Mouse (Mus musculus): ENCODE measurements at regions not wholly inside any gene's neighbourhood (a gene's known extent, or its start where the extent isn't known, plus 50 kb on each side); places are given as distances from the start of the nearest gene placed in this dataset.
"Not testable (repeated sequence)": the region's sequence is repeated elsewhere in the genome, so short reads cannot be mapped to it uniquely, and the experiment has no call there.

GRCm38 (mm10) chr2:78598039-78598438, 269.9 kb upstream of the Ube2e3 start:
- DNase-seq: no peak

DNA sequence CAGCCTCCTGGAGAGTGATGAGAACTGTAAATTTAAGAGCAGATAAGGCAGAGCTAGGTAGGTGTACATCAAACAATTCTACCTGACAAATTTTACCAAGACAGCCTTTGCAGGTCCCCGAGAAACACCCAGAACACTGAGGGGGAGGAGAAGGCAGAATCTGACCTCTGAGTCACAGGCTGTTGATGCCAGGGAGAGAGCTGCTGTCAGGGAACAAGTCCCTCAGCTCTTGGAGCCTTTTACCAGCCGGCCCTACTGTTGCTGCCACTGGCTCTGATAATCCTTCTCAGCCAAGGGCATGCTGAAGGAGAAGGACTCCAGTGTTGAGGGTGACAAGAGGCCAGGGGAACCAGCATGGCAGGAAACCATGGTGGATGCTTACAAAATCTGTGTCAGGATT, 271.7 kb upstream of the Ube2e3 start:
- DNase-seq: no peak

GRCm38 (mm10) chr2:78580013-78580412, 287.9 kb upstream of the Ube2e3 start:
- DNase-seq: no peak

DNA sequence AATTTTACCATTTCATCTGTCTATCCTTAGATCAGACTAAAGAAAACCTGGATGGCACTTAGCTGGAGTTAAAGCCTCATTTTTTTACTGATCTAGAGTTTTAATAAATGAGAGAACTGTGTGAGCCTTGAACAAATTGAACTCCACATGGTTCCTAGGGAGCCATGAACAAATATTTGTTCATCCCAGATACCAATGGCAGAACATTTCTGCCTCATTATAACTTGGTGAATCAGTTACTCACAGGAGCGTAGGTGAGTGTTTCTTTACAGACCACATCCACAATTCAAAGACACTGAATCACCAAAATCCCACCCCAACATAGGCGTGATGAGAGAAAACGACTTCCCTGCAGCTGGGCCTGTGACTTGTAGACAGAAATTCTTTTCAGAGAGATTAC, 295.4 kb upstream of the Ube2e3 start:
- DNase-seq: no peak

- no peak for DNase-seq
These were observed 309.8 kb upstream of the Ube2e3 start for GRCm38 (mm10) chr2:78558128-78558527.

DNA sequence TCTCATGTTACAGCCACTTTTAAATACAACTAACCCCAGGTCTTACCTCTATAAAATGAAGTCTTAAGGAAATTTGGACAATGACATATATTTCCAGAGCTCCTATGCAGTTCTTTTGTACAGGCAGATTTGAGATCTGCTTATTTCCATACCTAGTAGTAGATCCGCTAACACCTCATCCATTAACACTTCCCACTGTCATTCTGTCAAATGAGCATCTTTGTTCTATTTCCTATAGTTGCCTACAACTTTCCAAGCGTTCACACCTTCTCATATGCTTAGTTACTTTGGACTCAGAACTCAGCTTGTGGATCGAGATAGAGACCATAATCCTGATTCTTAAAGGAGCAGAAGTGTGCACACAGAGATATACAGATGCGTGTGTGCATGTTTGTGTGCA, 316.8 kb upstream of the Ube2e3 start:
- DNase-seq: no peak

GRCm38 (mm10) chr2:78548683-78549467, 319.0 kb upstream of the Ube2e3 start:
- peak; percentile 13 to 17 for DNase-seq

DNA sequence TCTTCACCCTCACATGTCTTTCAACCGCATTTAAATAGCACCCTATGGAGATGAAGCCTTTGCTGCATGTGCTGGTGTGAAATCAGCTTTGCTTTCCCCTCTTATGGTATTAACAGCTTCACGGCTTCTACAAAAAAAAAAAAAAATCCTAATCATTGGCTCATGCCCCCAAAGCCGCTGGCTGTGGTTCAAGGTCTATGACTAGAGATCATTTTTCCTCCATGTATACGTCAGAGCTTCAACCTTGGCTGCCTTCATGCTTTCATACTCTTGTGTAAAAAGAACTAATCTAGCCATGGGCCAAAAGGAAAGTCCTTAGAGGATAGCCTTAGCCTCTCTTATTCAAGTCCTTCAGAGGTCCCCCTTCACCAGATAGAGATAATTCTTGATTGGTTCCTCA, 320.6 kb upstream of the Ube2e3 start:
- DNase-seq: no peak

- DNase-seq: no peak
These were observed 327.5 kb upstream of the Ube2e3 start for GRCm38 (mm10) chr2:78540422-78540821.

DNA sequence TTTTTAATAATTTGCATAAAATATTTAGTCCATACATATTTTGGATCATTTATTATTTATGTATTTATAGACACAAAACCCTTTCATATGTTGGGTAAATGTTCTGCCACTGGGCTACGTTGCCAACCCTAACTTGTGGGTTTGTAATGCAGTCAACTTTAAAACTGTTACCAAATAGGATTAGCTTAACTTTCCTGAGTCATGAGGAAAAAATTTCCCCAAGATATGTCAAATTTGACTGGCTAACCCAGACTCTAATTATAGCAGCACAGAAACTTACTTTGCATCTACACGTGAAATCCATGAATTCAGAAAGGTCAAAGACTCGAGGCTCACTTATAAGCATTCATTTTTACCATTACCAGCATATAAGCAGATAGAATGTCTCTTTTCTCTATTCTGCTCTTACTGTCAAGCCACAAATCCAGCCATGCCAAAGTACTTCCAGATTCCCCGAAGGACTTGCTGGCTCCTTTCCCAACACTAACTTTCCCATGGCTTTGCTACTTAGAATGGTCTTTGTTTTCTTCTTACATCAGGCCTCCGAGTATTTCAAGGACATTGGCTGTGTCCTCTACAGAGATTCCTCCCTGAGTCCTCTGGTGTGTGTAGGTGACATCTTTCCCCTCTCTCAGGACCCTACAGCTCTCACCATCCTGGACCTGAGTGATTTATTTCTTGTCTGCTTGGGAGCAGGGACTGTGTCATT, 328.2 kb upstream of the Ube2e3 start:
- no peak for DNase-seq

- no peak for DNase-seq
These were observed 330.4 kb upstream of the Ube2e3 start for GRCm38 (mm10) chr2:78537574-78537973.

DNA sequence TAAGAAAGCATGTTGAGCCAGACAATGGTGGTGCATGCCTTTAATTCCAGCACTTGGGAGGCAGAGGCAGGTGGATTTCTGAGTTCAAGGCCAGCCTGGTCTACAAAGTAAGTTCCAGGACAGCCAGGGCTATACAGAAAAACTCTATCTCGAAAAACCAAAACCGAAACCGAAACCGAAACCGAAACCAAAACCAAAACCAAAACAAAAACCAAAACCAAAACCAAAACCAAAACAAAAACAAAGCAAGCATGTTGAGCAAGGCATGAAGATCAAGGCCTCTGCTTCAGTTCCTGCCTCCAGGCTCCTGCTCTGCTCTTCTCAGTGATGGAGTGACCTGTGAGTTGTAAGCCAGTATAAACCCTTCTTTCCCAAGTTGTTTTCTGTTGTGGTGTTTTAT, 334.0 kb upstream of the Ube2e3 start:
- DNase-seq: not testable (repeated sequence)

DNA sequence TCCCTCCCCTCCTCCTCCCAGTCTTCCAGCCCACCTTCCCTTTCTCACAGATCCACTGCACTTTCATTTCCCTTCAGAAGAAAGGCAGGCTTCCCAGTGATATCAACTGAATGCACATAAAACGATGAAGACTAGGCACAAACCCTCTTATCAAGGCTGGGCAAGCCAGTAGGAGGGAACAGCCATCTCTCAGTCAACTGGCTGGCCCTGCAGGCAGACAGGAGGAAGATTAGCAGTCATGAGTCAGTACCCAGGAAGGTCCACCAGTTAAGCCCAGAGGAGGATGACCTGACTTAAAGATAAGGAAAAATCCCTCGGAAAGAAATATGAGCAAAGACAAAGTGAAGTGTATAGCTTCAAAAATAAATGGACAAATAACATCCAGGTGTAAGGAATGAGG, 337.4 kb upstream of the Ube2e3 start:
- DNase-seq: no peak

DNA sequence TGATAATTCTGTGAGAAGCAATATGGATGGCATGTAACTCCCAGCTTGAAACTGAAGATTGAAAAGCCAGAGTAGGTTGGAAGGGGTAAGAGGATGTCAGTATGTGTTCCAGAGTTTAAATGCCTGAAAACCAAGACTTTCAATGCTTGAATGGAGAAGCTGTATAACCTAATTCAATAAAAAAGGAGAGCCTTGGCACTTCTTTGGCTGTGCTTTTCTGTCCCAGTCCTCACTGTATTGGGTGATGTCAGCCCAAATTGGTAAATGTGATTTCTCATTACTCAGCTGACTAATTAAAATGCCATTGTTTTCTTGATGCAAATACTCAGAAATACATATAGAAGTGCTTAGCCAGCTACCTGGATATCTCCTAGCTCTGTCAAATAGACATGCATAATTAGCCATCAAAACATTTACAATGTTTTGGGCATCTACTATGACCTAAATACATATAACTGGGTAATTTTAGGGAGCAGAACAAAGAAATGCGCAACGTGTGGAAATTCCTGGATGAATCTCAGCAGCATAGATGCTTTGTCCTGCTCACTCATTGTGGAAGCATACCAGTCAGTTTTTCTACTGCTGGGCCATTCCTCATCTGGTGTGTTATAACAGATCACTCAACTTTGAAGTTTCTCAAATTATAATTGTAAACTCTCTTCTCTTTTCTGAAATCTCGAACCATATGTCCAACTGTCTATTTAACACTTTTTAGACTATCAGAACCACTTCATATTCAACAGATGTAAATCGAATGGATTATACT, 347.5 kb upstream of the Ube2e3 start:
- no peak for DNase-seq

GRCm38 (mm10) chr2:78493115-78493514, 374.8 kb upstream of the Ube2e3 start:
- DNase-seq: no peak

DNA sequence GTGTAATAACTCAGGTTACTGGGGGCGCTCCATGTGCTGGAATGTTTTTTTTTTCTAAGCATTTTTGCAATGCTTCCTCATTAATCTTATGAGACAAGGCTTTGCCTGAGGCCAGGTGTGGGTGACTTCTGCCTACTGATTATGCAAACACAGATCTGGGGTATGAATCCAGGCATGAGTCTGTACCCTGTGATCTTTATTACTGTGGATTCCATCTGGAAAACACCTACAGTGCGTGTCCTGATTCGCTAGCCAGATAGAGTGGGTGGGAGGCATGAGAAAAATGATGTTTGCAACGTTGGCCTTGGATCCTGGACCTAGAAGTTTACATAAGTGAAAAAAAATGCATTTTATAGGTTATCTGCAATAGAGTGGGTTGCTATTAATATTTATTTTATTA, 387.9 kb upstream of the Ube2e3 start:
- no peak for DNase-seq

DNA sequence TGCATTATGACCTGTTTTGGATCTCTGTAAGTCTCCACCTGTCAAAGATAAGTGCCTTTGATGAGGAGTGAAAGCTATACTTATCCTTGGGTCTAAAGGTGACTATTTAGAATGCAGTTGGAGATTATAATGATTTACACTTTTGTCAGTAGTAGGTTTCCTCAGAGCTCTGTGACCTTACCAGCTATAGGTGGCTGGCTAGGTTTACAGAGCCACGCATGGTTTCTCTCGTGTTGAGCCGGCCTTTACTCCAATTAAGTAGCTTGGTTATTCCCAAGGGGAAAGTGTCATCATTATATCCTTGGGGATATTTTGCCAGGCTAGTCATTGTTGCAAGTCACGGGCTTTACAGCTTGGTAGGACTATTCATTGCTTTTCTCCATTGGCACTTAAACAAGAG, 408.5 kb upstream of the Ube2e3 start:
- no peak for DNase-seq

DNA sequence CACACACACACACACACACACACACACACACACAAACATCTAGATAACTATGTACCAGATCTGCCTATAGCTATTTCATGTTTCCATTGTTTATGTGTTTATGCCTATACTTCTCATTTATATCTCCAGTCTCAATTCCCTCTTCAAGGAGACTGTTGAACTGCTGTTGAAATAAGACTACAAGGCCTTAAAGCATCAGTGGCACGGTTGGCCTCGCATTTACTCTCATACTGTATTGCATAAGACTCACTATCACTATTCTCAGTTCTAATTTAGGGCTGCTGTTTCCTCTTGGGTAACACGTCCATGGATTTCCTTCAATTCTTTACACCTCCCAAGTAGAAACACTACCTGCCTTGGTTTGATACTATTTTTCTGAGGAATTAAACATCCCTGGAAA, 414.5 kb upstream of the Ube2e3 start:
- DNase-seq: no peak

- DNase-seq: no peak
These were observed 431.1 kb upstream of the Ube2e3 start for GRCm38 (mm10) chr2:78436816-78437215.

- no peak for DNase-seq
These were observed 432.9 kb upstream of the Ube2e3 start for GRCm38 (mm10) chr2:78435071-78435470.

DNA sequence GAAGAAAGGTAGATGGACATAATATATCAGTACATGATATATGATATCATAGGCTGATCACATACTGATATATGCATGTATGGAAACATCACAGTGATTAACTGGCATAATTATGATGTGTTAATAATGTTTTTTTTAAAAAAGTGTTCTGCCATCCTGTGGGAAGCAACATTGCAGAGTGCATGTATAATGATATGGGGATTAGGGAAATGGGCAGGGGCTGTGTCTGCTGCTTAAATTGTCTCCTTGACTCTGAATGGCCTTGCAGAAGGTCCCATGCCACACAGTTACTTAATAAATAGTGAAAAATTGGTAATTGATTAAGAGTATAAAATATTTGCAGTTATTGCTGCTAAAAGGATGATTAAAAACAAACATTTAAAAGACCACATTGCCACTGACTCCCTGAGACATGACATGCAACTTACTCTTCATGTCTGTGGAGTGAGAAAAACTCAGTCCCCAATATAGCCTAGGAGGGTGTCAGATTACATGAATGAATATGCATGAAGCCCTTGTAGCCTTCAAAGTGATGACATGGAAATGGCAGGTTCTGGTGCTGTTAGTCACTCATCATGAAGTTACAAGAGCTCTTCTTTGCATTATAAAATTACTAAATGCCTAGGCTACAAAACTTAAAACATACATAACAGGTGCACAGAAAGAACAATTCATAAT, 440.1 kb upstream of the Ube2e3 start:
- no peak for DNase-seq

- DNase-seq: no peak
These were observed 449.2 kb upstream of the Ube2e3 start for GRCm38 (mm10) chr2:78418561-78419338.

All from cerebellum, postnatal 10 days (tissue).